Mouse (Mus musculus): ENCODE data around the gene Ccdc113.

Ccdc113 gene

DNA sequence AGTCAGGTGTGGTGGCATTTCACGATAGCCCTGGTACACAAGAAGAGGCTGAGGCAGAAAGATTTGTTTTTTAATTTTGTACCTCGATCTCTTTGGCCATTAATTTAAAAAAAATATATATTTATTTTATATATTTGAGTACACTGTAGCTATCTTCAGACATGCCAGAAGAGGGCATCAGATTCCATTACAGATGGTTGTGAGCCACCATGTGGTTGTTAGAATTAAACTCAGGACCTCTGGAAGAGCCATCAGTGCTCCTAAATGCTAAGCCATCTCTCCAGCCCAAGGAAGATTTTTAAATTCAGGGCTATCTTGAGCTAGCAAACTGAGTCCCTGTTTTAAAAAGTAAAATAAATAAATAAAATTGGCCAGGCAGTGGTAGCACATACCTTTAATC lies 68.3 kb downstream of the Ccdc113 start:
- 81% methylated on average over 2 of the region's 2 CpGs for whole genome bisulfite sequencing

GRCm38 (mm10) chr8:95606509-95606908 lies 72.6 kb downstream of the Ccdc113 start:
- 14% methylated on average over 4 of the region's 5 CpGs for WGBS

DNA sequence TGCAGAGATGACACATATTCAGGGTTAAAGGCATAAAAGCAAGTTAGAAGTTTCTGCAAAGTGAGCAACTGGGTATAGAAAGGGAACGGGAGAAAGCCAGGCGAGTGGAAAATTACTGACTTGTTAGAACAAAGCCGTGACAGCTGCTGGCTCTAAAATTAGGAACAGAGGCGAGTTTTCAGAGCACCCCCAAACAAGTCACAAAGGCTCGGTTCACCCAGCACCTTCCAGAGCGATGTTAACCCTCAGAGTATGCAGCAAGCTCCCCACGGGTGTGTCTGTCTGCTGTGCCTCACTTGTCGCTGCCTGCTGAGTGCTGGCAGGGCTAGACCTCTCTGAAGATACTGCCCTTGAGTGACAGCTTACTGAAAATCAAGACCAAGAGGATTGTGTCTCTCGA lies 73.3 kb downstream of the Ccdc113 start:
- WGBS = 21% methylated on average over 9 of the region's 9 CpGs

Data from cerebral cortex, adult 2 months (tissue).